In the genomic region with DNA sequence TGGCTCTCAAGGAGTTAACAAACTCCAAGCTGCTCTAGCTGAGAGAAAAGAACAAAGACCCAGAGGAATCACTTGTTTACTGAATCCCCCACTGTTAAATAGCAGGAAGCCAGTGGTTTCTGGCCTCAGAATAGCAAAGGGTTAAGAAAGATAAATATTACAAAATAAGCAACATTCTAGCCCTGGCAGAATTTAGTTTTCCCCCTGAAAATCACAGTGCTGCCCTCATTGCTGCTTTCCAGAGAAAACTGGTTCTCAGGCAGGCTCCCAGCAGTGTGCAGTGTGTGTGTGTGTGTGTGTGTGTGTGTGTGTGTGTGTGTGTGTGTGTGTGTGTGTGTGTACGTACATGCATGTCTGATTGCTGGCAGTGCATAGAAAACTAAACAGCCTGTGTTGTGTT, we compare ENCODE assay signal across 13 mouse cellular contexts. TPM values are rescaled to one million over a fixed set of nuclear protein-coding genes. Genes with fewer than 3 reads are reported as not detected.
A peak's percentile ranks its signal among the peaks of the same experiment; 100 is the strongest.
DNase-seq lines count a peak whose midpoint lies in the region; ATAC-seq and TF ChIP-seq lines count a peak whose summit lies in the region.
"Had no signal": no experiment of that assay in that cellular context is flagged by ENCODE, and none has a peak within 500 bp of the region (broad histone marks: within the 10 kb centered on the region; RNA-seq: fewer than 3 reads in every experiment).

No protein-coding gene starts in this region.

- 0 out of 2 replicates have a peak, but pooled peaks cover 4% of the 10 kb centered on the region for H3K4me1 ChIP-seq in forebrain, embryonic 12.5 days
- no peaks in the 10 kb centered on the region for H3K4me1 ChIP-seq in forebrain, embryonic 10.5 days
- H3K4me1 ChIP-seq in limb, embryonic 13.5 days, result no peaks in the 10 kb centered on the region
- H3K4me1 ChIP-seq in limb, embryonic 10.5 days, result no peaks in the 10 kb centered on the region
- no peaks in the 10 kb centered on the region for H3K4me1 ChIP-seq in embryonic facial prominence, embryonic 13.5 days
- 0 out of 4 replicates have a peak, but pooled peaks cover 0 to 2% of the 10 kb centered on the region in 2 experiments for H3K4me1 ChIP-seq in liver, embryonic 14.5 days (replicated peaks; ENCODE audit: control insufficient read depth in 2 of 2, insufficient read depth in 2 of 2, low read length in 1 of 2)

- ATAC-seq in forebrain, embryonic 12.5 days (ENCODE audit: low FRiP score), result no peak
- no peak for ATAC-seq in limb, embryonic 13.5 days (ENCODE audit: low FRiP score, low read depth)
- no peak for ATAC-seq in embryonic facial prominence, embryonic 13.5 days (ENCODE audit: insufficient number of reproducible peaks, insufficient read depth, low FRiP score, low TSS enrichment, low read depth)
- ATAC-seq in liver, embryonic 14.5 days (ENCODE audit: insufficient read depth), result peak; percentile 13; the same call in 1 of the 2 replicates

- no peak overlapping the region for H3K9ac ChIP-seq in forebrain, embryonic 12.5 days
- no peak overlapping the region for H3K9ac ChIP-seq in limb, embryonic 13.5 days
- no peak overlapping the region for H3K9ac ChIP-seq in embryonic facial prominence, embryonic 13.5 days
- no peak overlapping the region for H3K9ac ChIP-seq in liver, embryonic 14.5 days (replicated peaks)

- H3K27me3 ChIP-seq in forebrain, embryonic 12.5 days, result no peaks in the 10 kb centered on the region
- H3K27me3 ChIP-seq in forebrain, embryonic 10.5 days (ENCODE audit: poor library complexity, severe bottlenecking), result no peaks in the 10 kb centered on the region
- H3K27me3 ChIP-seq in limb, embryonic 13.5 days, result no peaks in the 10 kb centered on the region
- H3K27me3 ChIP-seq in limb, embryonic 10.5 days (ENCODE audit: low read depth, poor library complexity, severe bottlenecking), result no peaks in the 10 kb centered on the region
- no peaks in the 10 kb centered on the region for H3K27me3 ChIP-seq in embryonic facial prominence, embryonic 13.5 days
- H3K27me3 ChIP-seq in liver, embryonic 14.5 days (ENCODE audit: control insufficient read depth, insufficient read depth, low read length), result no peaks in the 10 kb centered on the region

- peaks cover 85% of the 10 kb centered on the region for H3K36me3 ChIP-seq in forebrain, embryonic 12.5 days (replicated peaks)
- peaks cover 95% of the 10 kb centered on the region for H3K36me3 ChIP-seq in forebrain, embryonic 10.5 days (replicated peaks)
- peaks cover 78% of the 10 kb centered on the region for H3K36me3 ChIP-seq in limb, embryonic 13.5 days
- H3K36me3 ChIP-seq in limb, embryonic 10.5 days, result peaks cover 97% of the 10 kb centered on the region
- peaks cover 74% of the 10 kb centered on the region for H3K36me3 ChIP-seq in embryonic facial prominence, embryonic 13.5 days
- H3K36me3 ChIP-seq in liver, embryonic 14.5 days (replicated peaks; ENCODE audit: control insufficient read depth, insufficient read depth, low read depth), result peaks cover 39% of the 10 kb centered on the region

- 0 out of 2 replicates have a peak overlapping the region, but pooled peaks have one; percentile 13 for H3K27ac ChIP-seq in forebrain, embryonic 12.5 days
- no peak overlapping the region for H3K27ac ChIP-seq in forebrain, embryonic 10.5 days
- peak overlapping the region; percentile 33; the same call in 1 of the 2 replicates for H3K27ac ChIP-seq in limb, embryonic 13.5 days
- H3K27ac ChIP-seq in limb, embryonic 10.5 days, result no peak overlapping the region
- peak overlapping the region; percentile 39; the same call in 1 of the 2 replicates for H3K27ac ChIP-seq in embryonic facial prominence, embryonic 13.5 days
- H3K27ac ChIP-seq in liver, embryonic 14.5 days, result no peak overlapping the region

- no peak for DNase-seq in forebrain, embryonic 10.5 days (ENCODE audit: extremely low spot score, low spot score)
- no peak for DNase-seq in limb, embryonic 10.5 days (ENCODE audit: low spot score)
- no peak for DNase-seq in liver, embryonic 14.5 days (ENCODE audit: low read depth in 3 of 3, low spot score in 3 of 3)
- no peak for DNase-seq in left cerebral cortex, adult 18-20 months (ENCODE audit: low spot score in 2 of 2)
- DNase-seq in right cerebral cortex, postnatal 36 days (ENCODE audit: low spot score in 2 of 2), result no peak
- DNase-seq: cerebellum, adult 9-11 months; kidney, postnatal 36 days; left cerebral cortex, postnatal 4 days; spleen, adult 18-20 months; thymus, adult 18-20 months had no signal

- H3K9me3 ChIP-seq in forebrain, embryonic 12.5 days, result no peaks in the 10 kb centered on the region
- H3K9me3 ChIP-seq in forebrain, embryonic 10.5 days, result no peaks in the 10 kb centered on the region
- H3K9me3 ChIP-seq in limb, embryonic 13.5 days, result no peaks in the 10 kb centered on the region
- H3K9me3 ChIP-seq in limb, embryonic 10.5 days (replicated peaks), result no peaks in the 10 kb centered on the region
- no peaks in the 10 kb centered on the region for H3K9me3 ChIP-seq in embryonic facial prominence, embryonic 13.5 days
- H3K9me3 ChIP-seq in liver, embryonic 14.5 days (ENCODE audit: control insufficient read depth, low read length), result no peaks in the 10 kb centered on the region

- no peak for TF ChIP-seq EP300 in liver, embryonic 14.5 days (IDR thresholded peaks at IDR 0.05; ENCODE audit: low read depth)

- WGBS in forebrain, embryonic 12.5 days, result 67% methylated on average over 1 of the region's 1 CpGs
- whole genome bisulfite sequencing in forebrain, embryonic 10.5 days, result 94% methylated on average over 1 of the region's 1 CpGs
- 44% methylated on average over 1 of the region's 1 CpGs for WGBS in limb, embryonic 13.5 days
- 83% methylated on average over 1 of the region's 1 CpGs for WGBS in limb, embryonic 10.5 days
- WGBS in embryonic facial prominence, embryonic 13.5 days, result no CpG with 5 or more reads among the region's 1 CpGs
- WGBS in liver, embryonic 14.5 days (ENCODE audit: insufficient replicate concordance), result 93% methylated on average over 1 of the region's 1 CpGs

- H3K4me3 ChIP-seq in forebrain, embryonic 12.5 days (replicated peaks), result no peak overlapping the region
- no peak overlapping the region for H3K4me3 ChIP-seq in forebrain, embryonic 10.5 days
- no peak overlapping the region for H3K4me3 ChIP-seq in limb, embryonic 13.5 days
- no peak overlapping the region for H3K4me3 ChIP-seq in limb, embryonic 10.5 days
- H3K4me3 ChIP-seq in embryonic facial prominence, embryonic 13.5 days, result no peak overlapping the region
- H3K4me3 ChIP-seq in liver, embryonic 14.5 days (ENCODE audit: insufficient read depth in 1 of 2, low read depth in 2 of 2, low read length in 2 of 2), result no peak overlapping the region

- no peak for TF ChIP-seq CTCF in liver, embryonic 14.5 days (IDR thresholded peaks at IDR 0.05; ENCODE audit: low read depth)

- H3K4me2 ChIP-seq in forebrain, embryonic 12.5 days, result no peak overlapping the region
- H3K4me2 ChIP-seq in limb, embryonic 13.5 days (replicated peaks), result no peak overlapping the region
- H3K4me2 ChIP-seq in embryonic facial prominence, embryonic 13.5 days, result no peak overlapping the region; the same call in 1 of the 2 replicates
- no peak overlapping the region for H3K4me2 ChIP-seq in liver, embryonic 14.5 days (ENCODE audit: low read depth)

RNA-seq across cellular contexts. Expression of a gene that starts 51.8 kb away (rescaled TPM):
- 103 and 112 TPM in 2 replicates for polyA plus RNA-seq in forebrain, embryonic 12.5 days (2016; fragmentation: Nextera tagmentation; extraction: Ambion mirVana)
- polyA plus RNA-seq in forebrain, embryonic 10.5 days (2016; fragmentation: Nextera tagmentation; extraction: Ambion mirVana), result 72.9 and 73.1 TPM in 2 replicates
- 76.2 TPM in 2 replicates for polyA plus RNA-seq in limb, embryonic 13.5 days (2015; fragmentation: Nextera tagmentation; extraction: Ambion mirVana)
- 70.1 and 77.0 TPM in 2 replicates for polyA plus RNA-seq in limb, embryonic 10.5 days (2016; fragmentation: Nextera tagmentation; extraction: Ambion mirVana)
- polyA plus RNA-seq in embryonic facial prominence, embryonic 13.5 days (2015; fragmentation: Nextera tagmentation; extraction: Ambion mirVana), result 77.2 and 80.0 TPM in 2 replicates
- polyA plus RNA-seq in liver, embryonic 14.5 days (2012; rRNA removed), result 31.8 and 40.4 TPM in 2 replicates
- polyA plus RNA-seq in liver, embryonic 14.5 days (2014; fragmentation: Nextera tagmentation; extraction: Ambion mirVana), result 23.0 and 23.6 TPM in 2 replicates
- total RNA-seq in left cerebral cortex, adult 18-20 months (2021), result 100 to 1,000 TPM; 126 to 140 TPM

Comparison
In these comparisons a context has a peak if more than half of its experiments do, and no peak if none do; other contexts are left out.
1. H3K27ac ChIP-seq: peak in forebrain, embryonic 12.5 days (single experiment), limb, embryonic 13.5 days (single experiment) and embryonic facial prominence, embryonic 13.5 days (single experiment); none in forebrain, embryonic 10.5 days (single experiment), limb, embryonic 10.5 days (single experiment) and liver, embryonic 14.5 days (single experiment).